Mouse (Mus musculus) heart, embryonic 14.5 days (tissue): ENCODE measurements around the gene Col15a1. TPM values are rescaled to one million over a fixed set of nuclear protein-coding genes. Genes with fewer than 3 reads are reported as not detected.

Source experiments
- polyA plus RNA-seq: library from polyadenylated mRNA; unstranded; fragments of >200 nt; fragmentation: Nextera tagmentation; extraction: Ambion mirVana; gene quantifications from 2 replicates; pipeline ENCODE4 v1.2.1, GENCODE M21; 2014

Col15a1 gene
- polyA plus RNA-seq, 1 experiment from 2014 or later, result 8.0 TPM

Other genes starting within 250 kb of the Col15a1 start
- gene Gabbr2, start 216.3 kb upstream of the Col15a1 start, polyA plus RNA-seq, result 0.03 and 0.08 TPM in 2 replicates
- gene Anks6, start 150.7 kb upstream of the Col15a1 start, polyA plus RNA-seq, result 1.6 and 2.1 TPM in 2 replicates
- 1.6 and 2.1 TPM in 2 replicates for gene Galnt12, start 116.3 kb upstream of the Col15a1 start, polyA plus RNA-seq
- gene Tgfbr1, start 145.1 kb downstream of the Col15a1 start, polyA plus RNA-seq, result 29.8 and 30.3 TPM in 2 replicates